Mouse (Mus musculus) bone marrow macrophage, adult 2 months (primary cell): ENCODE results near the gene Tgfb3.

ENCODE experiments used
- CTCF ChIP-seq: IDR thresholded peaks from 2 replicates; pipeline ENCODE4 v1.5.1; 2012; ENCODE audit warnings: low read depth, mild to moderate bottlenecking, low read length, moderate library complexity
- POLR2A ChIP-seq: IDR thresholded peaks from 2 replicates; pipeline ENCODE4 v1.6.1; 2012; ENCODE audit warnings: mild to moderate bottlenecking, low read depth, low read length, borderline replicate concordance

DNA sequence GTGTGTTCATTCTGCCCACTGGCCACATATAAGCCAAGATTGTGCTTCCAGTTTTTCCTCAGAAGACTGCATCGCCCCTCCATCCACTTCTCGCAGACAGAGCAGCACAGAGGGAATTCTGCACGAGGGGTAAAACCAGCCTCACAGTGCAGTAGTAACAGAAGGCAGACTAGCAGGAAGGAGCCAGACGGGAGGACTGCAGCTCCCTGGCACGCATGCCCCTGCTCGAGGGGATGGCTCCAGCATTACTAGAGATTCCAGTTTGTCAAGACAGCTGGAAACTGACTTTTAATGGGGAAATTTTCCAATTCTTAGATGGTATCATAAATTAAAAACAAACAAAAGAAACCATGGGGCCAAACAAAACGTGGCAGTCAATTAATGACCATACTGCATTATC is 28.8 kb upstream of the Tgfb3 start:
- no peak for TF ChIP-seq CTCF
- TF ChIP-seq POLR2A = no peak
